Mouse (Mus musculus) myocyte (in vitro differentiated cells): ENCODE measurements around the gene Cysrt1.

ENCODE experiments used
- CEBPB ChIP-seq: IDR thresholded peaks from 2 replicates; pipeline ENCODE4 v1.6.1; 2011; ENCODE audit warnings: mild to moderate bottlenecking, moderate library complexity; ENCODE audit not compliant: poor library complexity, insufficient read depth, severe bottlenecking
- USF1 ChIP-seq: IDR thresholded peaks from one replicate; pipeline ENCODE4 v1.6.1; 2011; ENCODE audit warnings: low read depth, mild to moderate bottlenecking, control low read depth, moderate library complexity

GRCm38 (mm10) chr2:25243342-25243741 lies 1.1 kb upstream of the Cysrt1 start:
- TF ChIP-seq USF1 (no peak), CEBPB (no peak)
